Mouse (Mus musculus) granulocyte monocyte progenitor cell, adult 5-6 weeks (primary cell): ENCODE measurements around the gene Hist1h2bk. TPM values are rescaled to one million over a fixed set of nuclear protein-coding genes. Genes with fewer than 3 reads are reported as not detected.

Experiments
- ATAC-seq: replicated peaks from 2 replicates; pipeline ENCODE4 v1.8.0; 2016; ENCODE audit warnings: mild to moderate bottlenecking, moderate TSS enrichment, inconsistent platforms; ENCODE audit not compliant: poor library complexity, severe bottlenecking
- total RNA-seq, 2 experiments: library from RNA; stranded (forward) in 1 of 2; stranded (reverse) in 1 of 2; fragments of 200-712, 200-1000 nt in 1 of 2; fragments of >200 nt in 1 of 2; fragmentation: Nextera tagmentation in 1 of 2; gene quantifications; 2 replicates each; pipeline ENCODE4 v1.2.3; 2014 to 2017

The Hist1h2bk gene
- total RNA-seq, 2 experiments from 2014 or later = 9.6 to 2,596 TPM

GRCm38 (mm10) chr13:22013716-22014115 is 22.0 kb upstream of the Hist1h2bk start:
- no peak for ATAC-seq

GRCm38 (mm10) chr13:22014411-22014845 is 21.2 kb upstream of the Hist1h2bk start:
- ATAC-seq = no peak

DNA sequence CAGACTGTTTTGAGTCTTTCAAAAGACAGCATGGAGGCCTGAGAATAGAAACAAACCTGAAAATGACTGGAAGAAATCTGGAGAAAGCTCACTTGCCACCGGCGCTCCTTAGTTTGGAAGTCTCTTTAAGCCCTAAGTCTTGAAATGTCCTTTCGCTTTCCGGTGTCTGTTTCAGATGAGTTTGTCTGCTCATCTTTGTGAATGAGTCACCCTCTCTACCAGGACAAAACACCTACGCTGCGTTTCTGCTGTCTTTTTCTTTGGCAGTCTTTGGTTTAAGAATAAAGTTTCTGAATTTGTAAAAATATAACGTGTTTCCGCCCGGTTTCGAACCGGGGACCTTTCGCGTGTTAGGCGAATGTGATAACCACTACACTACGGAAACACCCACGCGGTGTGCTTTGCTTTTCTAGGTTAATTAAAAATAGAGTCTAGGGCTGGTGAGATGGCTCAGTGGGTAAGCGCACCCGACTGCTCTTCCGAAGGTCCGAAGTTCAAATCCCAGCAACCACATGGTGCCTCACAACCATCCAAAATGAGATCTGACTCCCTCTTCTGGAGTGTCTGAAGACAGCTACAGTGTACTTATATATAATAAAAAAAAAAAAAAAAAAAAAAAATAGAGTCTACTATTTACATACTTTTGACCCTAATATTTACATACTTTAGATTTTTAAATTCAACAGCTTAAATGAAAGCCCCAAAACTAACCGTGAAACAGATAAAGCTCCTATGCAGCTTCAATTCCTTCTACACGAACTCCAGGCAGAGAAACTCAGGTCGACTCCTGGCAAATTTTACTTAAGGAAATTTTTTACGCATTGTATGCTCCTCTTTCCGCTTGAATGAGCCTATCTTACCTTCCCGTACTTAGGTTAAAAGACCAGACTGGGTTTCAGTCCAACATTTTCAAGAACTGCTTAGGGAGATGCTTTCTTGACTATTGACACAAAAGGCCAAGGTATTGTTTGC is 19.9 kb upstream of the Hist1h2bk start:
- ATAC-seq = peak; percentile 74

GRCm38 (mm10) chr13:22019934-22020835 is 15.5 kb upstream of the Hist1h2bk start:
- ATAC-seq = peak; percentile 50

DNA sequence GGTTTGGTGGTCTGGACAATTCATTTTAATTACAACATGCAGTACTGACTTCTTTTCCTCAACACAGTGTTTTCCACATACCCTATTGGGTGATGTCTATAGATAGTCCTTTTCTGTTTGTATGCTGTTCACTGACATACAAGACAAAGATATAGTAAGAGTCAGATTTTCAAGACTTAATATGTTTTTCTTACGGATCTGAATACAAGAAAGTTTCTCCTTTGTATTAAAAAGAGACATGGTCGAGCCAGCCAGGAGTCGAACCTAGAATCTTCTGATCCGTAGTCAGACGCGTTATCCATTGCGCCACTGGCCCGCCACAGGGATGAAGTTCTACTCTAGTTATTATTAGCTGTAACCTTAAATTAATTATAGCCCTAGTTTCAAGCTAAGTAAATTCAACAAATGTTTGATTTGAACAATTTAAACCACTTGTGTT is 14.8 kb upstream of the Hist1h2bk start:
- ATAC-seq = peak; percentile 47

DNA sequence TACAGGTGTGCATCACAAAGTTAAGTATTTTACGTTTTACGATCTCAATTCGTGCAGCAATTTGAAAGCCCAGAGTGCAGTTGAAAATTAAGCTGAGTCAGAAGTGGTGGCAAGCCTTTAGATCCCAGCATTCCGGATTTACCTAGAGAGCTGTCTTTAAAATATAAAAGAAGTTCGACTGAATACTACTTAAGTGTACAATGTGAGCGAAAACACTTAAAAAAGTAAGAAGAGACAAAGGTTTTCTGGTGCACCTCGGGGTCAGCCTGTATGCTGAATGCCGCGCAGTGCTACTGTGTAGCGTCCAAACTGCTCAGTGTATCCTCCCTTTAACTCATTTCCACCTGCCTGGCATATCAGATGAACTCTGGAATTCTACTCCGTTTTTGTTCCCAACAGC is 14.1 kb upstream of the Hist1h2bk start:
- no peak for ATAC-seq

DNA sequence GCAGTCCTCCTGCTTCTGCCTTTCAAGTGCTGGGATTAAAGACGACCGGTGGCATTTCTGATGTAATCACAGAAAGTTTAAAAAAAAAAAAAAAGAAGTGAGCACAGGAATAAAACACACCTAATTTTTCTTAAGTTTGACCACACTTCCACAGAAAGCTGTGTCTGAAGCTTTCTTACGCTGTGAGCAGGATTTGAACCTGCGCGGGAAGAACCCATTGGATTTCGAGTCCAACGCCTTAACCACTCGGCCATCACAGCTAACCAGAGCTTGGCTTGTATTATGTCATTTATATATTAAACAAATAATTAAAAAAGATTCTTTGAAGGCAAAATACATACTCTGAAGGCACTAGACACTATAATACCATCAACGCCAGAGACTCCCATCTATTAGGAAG is 13.4 kb upstream of the Hist1h2bk start:
- ATAC-seq = peak; percentile 72

GRCm38 (mm10) chr13:22026058-22027031 is 9.3 kb upstream of the Hist1h2bk start:
- peak; percentile 31; the same call in 1 of the 2 replicates for ATAC-seq

- peak; percentile 95 for ATAC-seq
These were observed 6.8 kb upstream of the Hist1h2bk start for GRCm38 (mm10) chr13:22028673-22029460.

GRCm38 (mm10) chr13:22029928-22030327 is 5.7 kb upstream of the Hist1h2bk start:
- ATAC-seq = no peak

DNA sequence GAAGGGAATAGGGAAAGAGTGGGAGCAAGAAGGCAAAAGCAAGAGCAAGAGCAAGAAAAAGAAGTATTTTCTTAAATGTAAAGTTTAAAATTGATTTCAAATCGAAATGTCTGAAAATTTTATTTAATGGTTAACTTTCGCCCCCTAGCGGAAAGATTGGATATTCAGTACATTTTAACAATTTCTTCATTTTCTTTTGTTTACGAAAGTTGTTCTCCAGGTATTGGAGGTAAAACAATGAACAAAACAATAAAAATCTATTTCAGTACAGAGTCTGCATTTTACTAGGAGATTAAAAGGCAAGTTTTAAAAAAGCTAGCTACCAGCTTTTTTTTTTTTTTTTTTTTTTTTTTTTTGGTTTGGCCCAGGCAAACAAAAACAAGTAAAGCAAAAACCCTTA is 5.2 kb upstream of the Hist1h2bk start:
- no peak for ATAC-seq

- ATAC-seq = no peak
These were observed 1.8 kb upstream of the Hist1h2bk start for GRCm38 (mm10) chr13:22033741-22034442.

DNA sequence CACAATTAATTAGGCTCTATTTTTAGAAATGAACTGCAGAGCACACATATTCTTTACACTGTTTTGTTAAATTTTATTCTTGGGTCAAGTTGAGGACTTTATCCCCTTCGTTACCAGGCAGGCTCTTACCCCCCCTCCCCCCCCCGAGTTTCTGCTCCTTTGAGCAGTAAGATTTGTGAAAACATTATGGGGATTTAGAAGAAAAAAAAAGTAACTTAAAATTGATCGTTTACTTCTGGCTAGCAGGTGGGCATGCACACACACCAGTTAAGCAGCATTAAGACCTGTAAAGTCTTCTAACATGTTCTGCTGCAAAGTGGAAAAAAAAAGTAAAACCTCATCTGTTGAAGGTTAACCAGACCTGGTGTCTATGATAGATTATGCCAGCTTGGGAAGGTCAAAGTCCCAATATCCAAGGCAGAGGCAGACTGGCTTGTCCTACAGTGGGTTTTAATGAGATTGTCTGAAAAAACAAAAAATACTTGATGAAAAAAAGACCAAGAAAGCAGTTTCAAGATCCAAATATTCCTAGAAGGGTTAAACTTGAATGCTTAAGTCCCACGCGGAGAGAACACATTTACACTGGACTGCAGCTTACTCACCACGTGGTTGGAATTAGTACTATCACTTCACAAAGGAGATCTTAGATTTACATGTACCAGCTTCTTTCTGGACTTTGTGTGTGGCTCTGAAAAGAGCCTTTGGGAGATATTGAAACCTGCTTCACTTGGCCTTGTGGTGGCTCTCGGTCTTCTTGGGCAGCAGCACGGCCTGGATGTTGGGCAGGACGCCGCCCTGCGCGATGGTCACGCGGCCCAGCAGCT is 1.0 kb upstream of the Hist1h2bk start:
- ATAC-seq = no peak

- ATAC-seq = peak; percentile 24; the same call in 1 of the 2 replicates
These were observed 683 bp downstream of the Hist1h2bk start for GRCm38 (mm10) chr13:22036149-22036956.

DNA sequence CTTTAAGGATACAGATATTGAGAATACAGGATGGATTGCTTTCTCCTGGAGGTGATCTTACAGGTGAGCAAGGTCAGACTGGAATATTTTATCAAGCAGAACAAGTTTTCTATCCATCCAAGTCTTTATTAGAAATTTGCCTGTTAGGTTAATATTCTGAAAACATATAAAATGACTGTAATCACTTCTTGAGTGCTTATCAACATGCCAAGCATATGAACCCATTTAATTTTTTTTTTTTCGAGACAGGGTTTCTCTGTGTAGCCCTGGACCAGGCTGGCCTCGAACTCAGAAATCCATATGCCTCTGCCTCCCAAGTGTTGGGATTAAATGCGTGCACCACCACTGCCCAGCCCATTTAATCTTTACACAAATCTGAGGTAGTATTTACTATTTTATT is 1.3 kb downstream of the Hist1h2bk start:
- no peak for ATAC-seq

- no peak for ATAC-seq
These were observed 1.7 kb downstream of the Hist1h2bk start for GRCm38 (mm10) chr13:22037415-22037814.

- ATAC-seq = no peak
These were observed 3.7 kb downstream of the Hist1h2bk start for GRCm38 (mm10) chr13:22039364-22039763.
